ENCODE assay signal across 17 mouse cellular contexts in genomic region chr3:91155756-91156155, GRCm38 (mm10).
"Had no signal": no experiment of that assay in that cellular context is flagged by ENCODE, and none has a peak within 500 bp of the region (broad histone marks: within the 10 kb centered on the region; RNA-seq: fewer than 3 reads in every experiment).

No protein-coding gene starts in this region.

- DNase-seq: gastrocnemius, adult 2 months; gastrocnemius, postnatal 10 days; gastrocnemius, postnatal 25 days; heart, adult 18-20 months; heart, postnatal 10 days; heart, postnatal 4 days; kidney, adult 18-20 months; kidney, adult 8-10 months; kidney, postnatal 10 days; kidney, postnatal 25 days; kidney, postnatal 4 days; liver, embryonic 13.5 days; liver, postnatal 0 days had no signal

- ATAC-seq: hindbrain, embryonic 16.5 days; inflammation-experienced regulatory T-cells, adult 6 months; intestine, embryonic 15.5 days; intestine, postnatal 0 days; liver, postnatal 0 days had no signal
